Mouse (Mus musculus): ENCODE data around the gene Prune2. TPM values are rescaled to one million over a fixed set of nuclear protein-coding genes. Genes with fewer than 3 reads are reported as not detected.

Gene Prune2
- polyA plus RNA-seq, 1 experiment = 37.2 TPM

GRCm38 (mm10) chr19:17210541-17210940 is 254.6 kb downstream of the Prune2 start:
- TF ChIP-seq CTCF (IDR thresholded peaks at IDR 0.05; ENCODE audit: extremely low read depth, insufficient read depth, low read length) (no peak), POLR2A (IDR thresholded peaks at IDR 0.05; ENCODE audit: extremely low read depth, insufficient read depth, low read length) (no peak)
- Histone ChIP-seq H3K4me1 (ENCODE audit: control insufficient read depth, insufficient read depth, low read length) (no peaks in the 10 kb centered on the region), H3K27ac (ENCODE audit: insufficient read depth, low read length) (no peak overlapping the region), H3K4me3 (ENCODE audit: insufficient read depth, low read length) (no peak overlapping the region)

GRCm38 (mm10) chr19:17214896-17215520 is 259.1 kb downstream of the Prune2 start:
- no peak for TF ChIP-seq CTCF (IDR thresholded peaks at IDR 0.05; ENCODE audit: extremely low read depth, insufficient read depth, low read length)
- no peak for TF ChIP-seq POLR2A (IDR thresholded peaks at IDR 0.05; ENCODE audit: extremely low read depth, insufficient read depth, low read length)
- no peaks in the 10 kb centered on the region for H3K4me1 ChIP-seq (ENCODE audit: control insufficient read depth, insufficient read depth, low read length)

GRCm38 (mm10) chr19:17218195-17218594 is 262.3 kb downstream of the Prune2 start:
- H3K27ac ChIP-seq (ENCODE audit: insufficient read depth, low read length) = no peak overlapping the region
- TF ChIP-seq CTCF (IDR thresholded peaks at IDR 0.05; ENCODE audit: extremely low read depth, insufficient read depth, low read length) (no peak), POLR2A (IDR thresholded peaks at IDR 0.05; ENCODE audit: extremely low read depth, insufficient read depth, low read length) (no peak)
- no peaks in the 10 kb centered on the region for H3K4me1 ChIP-seq (ENCODE audit: control insufficient read depth, insufficient read depth, low read length)
- no peak overlapping the region for H3K4me3 ChIP-seq (ENCODE audit: insufficient read depth, low read length)

More at GRCm38 (mm10) chr19:17214896-17215520, 259.1 kb downstream of the Prune2 start:
- Histone ChIP-seq H3K4me3 (ENCODE audit: insufficient read depth, low read length) (no peak overlapping the region), H3K27ac (ENCODE audit: insufficient read depth, low read length) (no peak overlapping the region)

GRCm38 (mm10) chr19:17223801-17224200 is 267.9 kb downstream of the Prune2 start:
- H3K27ac ChIP-seq (ENCODE audit: insufficient read depth, low read length) = no peak overlapping the region
- no peaks in the 10 kb centered on the region for H3K4me1 ChIP-seq (ENCODE audit: control insufficient read depth, insufficient read depth, low read length)
- TF ChIP-seq POLR2A (IDR thresholded peaks at IDR 0.05; ENCODE audit: extremely low read depth, insufficient read depth, low read length) (no peak), CTCF (IDR thresholded peaks at IDR 0.05; ENCODE audit: extremely low read depth, insufficient read depth, low read length) (no peak)
- no peak overlapping the region for H3K4me3 ChIP-seq (ENCODE audit: insufficient read depth, low read length)

GRCm38 (mm10) chr19:17225570-17226083 is 269.7 kb downstream of the Prune2 start:
- TF ChIP-seq CTCF (IDR thresholded peaks at IDR 0.05; ENCODE audit: extremely low read depth, insufficient read depth, low read length) = no peak
- no peak for TF ChIP-seq POLR2A (IDR thresholded peaks at IDR 0.05; ENCODE audit: extremely low read depth, insufficient read depth, low read length)
- H3K4me1 ChIP-seq (ENCODE audit: control insufficient read depth, insufficient read depth, low read length) = no peaks in the 10 kb centered on the region
- no peak overlapping the region for H3K4me3 ChIP-seq (ENCODE audit: insufficient read depth, low read length)
- no peak overlapping the region for H3K27ac ChIP-seq (ENCODE audit: insufficient read depth, low read length)

- Histone ChIP-seq H3K4me3 (ENCODE audit: insufficient read depth, low read length) (no peak overlapping the region), H3K4me1 (ENCODE audit: control insufficient read depth, insufficient read depth, low read length) (no peaks in the 10 kb centered on the region), H3K27ac (ENCODE audit: insufficient read depth, low read length) (no peak overlapping the region)
- no peak for TF ChIP-seq CTCF (IDR thresholded peaks at IDR 0.05; ENCODE audit: extremely low read depth, insufficient read depth, low read length)
- no peak for TF ChIP-seq POLR2A (IDR thresholded peaks at IDR 0.05; ENCODE audit: extremely low read depth, insufficient read depth, low read length)
These were observed 270.2 kb downstream of the Prune2 start for GRCm38 (mm10) chr19:17226096-17226495.

GRCm38 (mm10) chr19:17230013-17230412 is 274.1 kb downstream of the Prune2 start:
- no peak overlapping the region for H3K4me3 ChIP-seq (ENCODE audit: insufficient read depth, low read length)
- no peaks in the 10 kb centered on the region for H3K4me1 ChIP-seq (ENCODE audit: control insufficient read depth, insufficient read depth, low read length)
- no peak for TF ChIP-seq POLR2A (IDR thresholded peaks at IDR 0.05; ENCODE audit: extremely low read depth, insufficient read depth, low read length)
- TF ChIP-seq CTCF (IDR thresholded peaks at IDR 0.05; ENCODE audit: extremely low read depth, insufficient read depth, low read length) = no peak

GRCm38 (mm10) chr19:17238471-17238870 is 282.6 kb downstream of the Prune2 start:
- H3K27ac ChIP-seq (ENCODE audit: insufficient read depth, low read length) = no peak overlapping the region
- TF ChIP-seq POLR2A (IDR thresholded peaks at IDR 0.05; ENCODE audit: extremely low read depth, insufficient read depth, low read length) = no peak
- peaks cover 3% of the 10 kb centered on the region; the same call in 1 of the 2 replicates for H3K4me1 ChIP-seq (ENCODE audit: control insufficient read depth, insufficient read depth, low read length)
- no peak overlapping the region for H3K4me3 ChIP-seq (ENCODE audit: insufficient read depth, low read length)

More at GRCm38 (mm10) chr19:17230013-17230412, 274.1 kb downstream of the Prune2 start:
- H3K27ac ChIP-seq (ENCODE audit: insufficient read depth, low read length) = no peak overlapping the region

GRCm38 (mm10) chr19:17240170-17241077 is 284.5 kb downstream of the Prune2 start:
- TF ChIP-seq POLR2A (IDR thresholded peaks at IDR 0.05; ENCODE audit: extremely low read depth, insufficient read depth, low read length) = no peak

More at GRCm38 (mm10) chr19:17240170-17241077, 284.5 kb downstream of the Prune2 start:
- H3K4me1 ChIP-seq (ENCODE audit: control insufficient read depth, insufficient read depth, low read length) = peaks cover 3% of the 10 kb centered on the region; the same call in 1 of the 2 replicates
- no peak overlapping the region for H3K4me3 ChIP-seq (ENCODE audit: insufficient read depth, low read length)
- H3K27ac ChIP-seq (ENCODE audit: insufficient read depth, low read length) = no peak overlapping the region
